Mouse (Mus musculus) liver, embryonic 11.5 days (tissue): Measurements from ENCODE around the gene Frmd5. TPM values are rescaled to one million over a fixed set of nuclear protein-coding genes. Genes with fewer than 3 reads are reported as not detected.

Source experiments
- ATAC-seq: fragments of 200-750 bp; cut with Nextera tagmentation; replicated peaks from 2 replicates; pipeline ENCODE4 v1.8.0; 2017; ENCODE audit warnings: moderate number of reproducible peaks, mild to moderate bottlenecking, moderate TSS enrichment, moderate library complexity; ENCODE audit not compliant: low FRiP score
- DNase-seq: peaks from one replicate; pipeline ENCODE4 v3.0.0-alpha.2; 2017; ENCODE audit warnings: low spot score
- H3K27ac ChIP-seq: fragments of 300-500 bp; sonication (generic); 2 replicates; pipeline ENCODE4 v1.5.1; 2014; ENCODE audit warnings: mild to moderate bottlenecking, low read depth, low read length, control low read depth
- H3K27me3 ChIP-seq: fragments of 300-500 bp; sonication (generic); replicated peaks from 2 replicates; pipeline ENCODE4 v1.6.1; 2014; ENCODE audit warnings: low read length, mixed read lengths; ENCODE audit not compliant: control insufficient read depth, insufficient read depth
- H3K36me3 ChIP-seq: fragments of 300-500 bp; sonication (generic); 2 replicates; pipeline ENCODE4 v1.6.1; 2014; ENCODE audit warnings: mild to moderate bottlenecking, low read length, moderate library complexity, mixed read lengths; ENCODE audit not compliant: control insufficient read depth, insufficient read depth
- H3K4me1 ChIP-seq: fragments of 300-500 bp; sonication (generic); replicated peaks from 2 replicates; pipeline ENCODE4 v1.6.1; 2014; ENCODE audit warnings: low read length, mixed read lengths; ENCODE audit not compliant: control insufficient read depth, insufficient read depth
- H3K4me2 ChIP-seq: fragments of 300-500 bp; sonication (generic); 2 replicates; pipeline ENCODE4 v1.6.1; 2014; ENCODE audit warnings: mild to moderate bottlenecking, control low read depth, moderate library complexity
- H3K4me3 ChIP-seq: fragments of 300-500 bp; sonication (generic); 2 replicates; pipeline ENCODE4 v1.5.1; 2014; ENCODE audit warnings: low read depth, low read length, control low read depth
- H3K9ac ChIP-seq: fragments of 300-500 bp; sonication (generic); 2 replicates; pipeline ENCODE4 v1.6.1; 2014; ENCODE audit warnings: low read depth, low read length, control low read depth
- H3K9me3 ChIP-seq: fragments of 300-500 bp; sonication (generic); 2 replicates; pipeline ENCODE4 v1.6.1; 2016; ENCODE audit warnings: low read length, inconsistent platforms, mixed read lengths; ENCODE audit not compliant: control insufficient read depth
- WGBS: fragments of 180-500 bp; shearing (Covaris S2); extraction: QIAGEN DNeasy Blood & Tissue Kit; methylation state at CpG from one replicate; pipeline ENCODE4 v1.1.7; 2014; 5-methylcytosine and 5-hydroxymethylcytosine counted together
- polyA plus RNA-seq: library from polyadenylated mRNA; unstranded; fragments of >200 nt; fragmentation: Nextera tagmentation; extraction: Ambion mirVana; gene quantifications from 2 replicates; pipeline ENCODE4 v1.2.1, GENCODE M21; 2014

Frmd5 gene
- polyA plus RNA-seq, 1 experiment from 2014 or later = 0.96 TPM

DNA sequence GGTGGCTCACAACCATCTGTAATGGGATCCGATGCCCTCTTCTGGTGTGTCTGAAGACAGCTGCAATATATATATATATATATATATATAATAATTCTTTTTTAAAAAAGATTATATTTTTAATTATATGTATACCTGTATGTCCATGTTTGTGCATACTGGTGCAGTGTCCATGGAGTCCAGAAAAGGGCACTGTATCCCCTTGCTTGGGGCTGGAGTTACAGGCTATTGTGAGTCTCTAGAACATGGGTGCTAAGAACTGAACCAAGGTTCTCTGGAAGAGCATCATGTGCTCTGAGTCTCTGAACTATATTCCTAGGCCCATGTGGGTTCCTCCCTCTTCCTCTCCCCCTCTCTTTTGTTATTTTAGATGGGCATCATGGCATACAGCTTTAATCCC is 50.6 kb downstream of the Frmd5 start:
- H3K27ac ChIP-seq = no peak overlapping the region
- no peaks in the 10 kb centered on the region for H3K4me1 ChIP-seq
- no peaks in the 10 kb centered on the region for H3K9me3 ChIP-seq
- H3K36me3 ChIP-seq = no peaks in the 10 kb centered on the region
- 97% methylated on average over 1 of the region's 1 CpGs for WGBS
- H3K9ac ChIP-seq = no peak overlapping the region
- DNase-seq (no peak), ATAC-seq (no peak)
- H3K4me3 ChIP-seq = no peak overlapping the region
- no peak overlapping the region for H3K4me2 ChIP-seq
- H3K27me3 ChIP-seq = no peaks in the 10 kb centered on the region

- no peak overlapping the region for H3K9ac ChIP-seq
- H3K4me2 ChIP-seq = no peak overlapping the region
- H3K4me1 ChIP-seq = no peaks in the 10 kb centered on the region
- H3K9me3 ChIP-seq = no peaks in the 10 kb centered on the region
- no peaks in the 10 kb centered on the region for H3K27me3 ChIP-seq
- WGBS = 67% methylated on average over 6 of the region's 6 CpGs
- H3K27ac ChIP-seq = no peak overlapping the region
- no peak for ATAC-seq
- H3K36me3 ChIP-seq = no peaks in the 10 kb centered on the region
- no peak overlapping the region for H3K4me3 ChIP-seq
- DNase-seq = no peak
Measured at GRCm38 (mm10) chr2:121755056-121755455, 51.8 kb downstream of the Frmd5 start.

GRCm38 (mm10) chr2:121750121-121750520 is 56.8 kb downstream of the Frmd5 start:
- ATAC-seq (no peak), DNase-seq (no peak)
- Histone ChIP-seq H3K9me3 (no peaks in the 10 kb centered on the region), H3K4me3 (no peak overlapping the region), H3K4me1 (no peaks in the 10 kb centered on the region), H3K9ac (no peak overlapping the region), H3K27ac (no peak overlapping the region), H3K36me3 (no peaks in the 10 kb centered on the region), H3K27me3 (no peaks in the 10 kb centered on the region), H3K4me2 (no peak overlapping the region)
- 81% methylated on average over 6 of the region's 6 CpGs for WGBS

DNA sequence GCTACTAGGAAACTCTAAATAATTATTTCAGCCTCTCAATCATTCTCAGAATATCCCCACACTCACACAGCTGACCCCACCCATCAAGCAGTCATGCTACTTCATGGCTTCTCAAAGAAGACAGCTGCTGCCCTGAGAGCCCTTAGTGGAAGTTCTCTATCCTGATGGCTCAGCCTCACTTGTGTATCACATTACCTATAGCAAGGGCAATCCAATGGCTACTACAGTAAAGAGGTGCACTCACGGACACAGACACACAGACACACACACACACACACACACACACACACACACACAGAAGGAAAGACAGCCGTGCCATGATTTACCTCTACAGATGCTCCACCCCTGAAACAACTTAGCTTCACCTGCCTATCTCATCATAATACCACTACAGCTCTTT is 65.7 kb downstream of the Frmd5 start:
- no peaks in the 10 kb centered on the region for H3K27me3 ChIP-seq

GRCm38 (mm10) chr2:121739410-121739809 is 67.5 kb downstream of the Frmd5 start:
- no peak overlapping the region for H3K27ac ChIP-seq
- no peak overlapping the region for H3K9ac ChIP-seq
- DNase-seq (no peak), ATAC-seq (no peak)
- H3K9me3 ChIP-seq = no peaks in the 10 kb centered on the region
- no peaks in the 10 kb centered on the region for H3K4me1 ChIP-seq
- WGBS = 91% methylated on average over 4 of the region's 4 CpGs
- no peak overlapping the region for H3K4me2 ChIP-seq
- no peaks in the 10 kb centered on the region for H3K36me3 ChIP-seq
- H3K27me3 ChIP-seq = no peaks in the 10 kb centered on the region
- no peak overlapping the region for H3K4me3 ChIP-seq

More for the DNA sequence above, 65.7 kb downstream of the Frmd5 start:
- no peak for DNase-seq
- 71% methylated on average over 2 of the region's 2 CpGs for WGBS
- Histone ChIP-seq H3K36me3 (no peaks in the 10 kb centered on the region), H3K9ac (no peak overlapping the region), H3K4me1 (no peaks in the 10 kb centered on the region), H3K27ac (no peak overlapping the region), H3K4me3 (no peak overlapping the region), H3K4me2 (no peak overlapping the region), H3K9me3 (no peaks in the 10 kb centered on the region)
- ATAC-seq = no peak

GRCm38 (mm10) chr2:121733426-121733825 is 73.5 kb downstream of the Frmd5 start:
- Histone ChIP-seq H3K27me3 (no peaks in the 10 kb centered on the region), H3K27ac (no peak overlapping the region), H3K4me1 (no peaks in the 10 kb centered on the region), H3K9me3 (no peaks in the 10 kb centered on the region), H3K9ac (no peak overlapping the region), H3K4me3 (no peak overlapping the region), H3K4me2 (no peak overlapping the region), H3K36me3 (no peaks in the 10 kb centered on the region)
- 86% methylated on average over 7 of the region's 7 CpGs for WGBS
- no peak for DNase-seq
- ATAC-seq = no peak

- DNase-seq (no peak), ATAC-seq (no peak)
- no peak overlapping the region for H3K27ac ChIP-seq
- no peaks in the 10 kb centered on the region for H3K36me3 ChIP-seq
- H3K4me2 ChIP-seq = no peak overlapping the region
- no peaks in the 10 kb centered on the region for H3K4me1 ChIP-seq
- H3K27me3 ChIP-seq = no peaks in the 10 kb centered on the region
- no peak overlapping the region for H3K9ac ChIP-seq
- 93% methylated on average over 11 of the region's 11 CpGs for WGBS
- H3K4me3 ChIP-seq = no peak overlapping the region
- H3K9me3 ChIP-seq = no peaks in the 10 kb centered on the region
Measured at GRCm38 (mm10) chr2:121730486-121730885, 76.4 kb downstream of the Frmd5 start.

DNA sequence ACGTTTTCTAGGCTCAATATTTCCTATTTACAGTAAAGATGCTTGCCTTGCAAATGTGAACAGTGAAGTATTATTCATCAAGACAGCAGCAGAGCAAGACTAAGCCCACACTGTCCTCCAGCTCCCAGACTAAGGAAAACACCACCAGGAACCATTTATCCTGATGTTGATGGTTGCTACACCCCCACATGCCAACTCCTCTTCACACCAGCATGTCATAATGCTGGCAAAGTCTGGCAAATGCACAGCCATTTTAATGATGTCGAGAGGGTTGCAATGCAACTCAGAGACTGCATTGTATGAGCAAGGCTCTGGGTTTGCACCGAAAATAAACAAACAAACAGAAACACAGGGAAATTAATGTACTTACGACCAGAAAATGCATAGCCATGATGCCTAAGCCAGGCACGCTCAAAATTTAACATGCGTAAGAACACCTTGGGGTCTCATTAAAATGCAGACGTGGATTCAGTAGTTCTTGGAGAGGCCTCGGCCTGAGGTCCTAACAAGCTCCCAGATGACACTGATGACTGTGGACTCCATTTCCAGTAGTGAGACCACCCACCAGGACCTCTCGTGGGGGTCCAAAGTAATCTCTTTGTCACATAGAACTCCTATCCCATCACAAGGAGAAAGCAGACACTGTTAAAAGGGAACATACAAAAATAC is 77.8 kb downstream of the Frmd5 start:
- WGBS = 73% methylated on average over 9 of the region's 9 CpGs
- Histone ChIP-seq H3K4me3 (no peak overlapping the region), H3K4me2 (no peak overlapping the region), H3K9ac (no peak overlapping the region), H3K9me3 (no peaks in the 10 kb centered on the region), H3K27ac (no peak overlapping the region), H3K36me3 (no peaks in the 10 kb centered on the region), H3K4me1 (no peaks in the 10 kb centered on the region), H3K27me3 (no peaks in the 10 kb centered on the region)
- no peak for DNase-seq
- no peak for ATAC-seq

DNA sequence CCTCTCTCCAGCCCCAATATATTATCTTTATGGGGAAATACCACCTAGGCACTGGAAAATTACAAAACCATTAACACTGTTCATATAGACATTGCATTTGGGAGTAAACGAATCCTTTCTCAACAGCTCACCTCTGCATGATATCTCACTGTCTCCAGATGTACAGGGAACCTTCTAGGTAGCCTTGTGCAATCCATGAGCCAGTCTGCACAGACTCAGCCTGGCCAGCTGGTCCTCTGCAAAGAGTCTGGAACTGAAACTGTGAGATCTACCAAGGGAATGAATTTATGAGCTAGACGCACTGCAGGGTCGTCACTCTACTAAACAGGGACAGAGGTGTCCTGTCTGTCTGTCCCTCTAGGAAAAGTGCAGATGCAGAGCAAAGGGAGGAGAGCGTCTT is 82.0 kb downstream of the Frmd5 start:
- H3K9ac ChIP-seq = no peak overlapping the region
- ATAC-seq (no peak), DNase-seq (no peak)

More for the DNA sequence above, 82.0 kb downstream of the Frmd5 start:
- WGBS = 74% methylated on average over 4 of the region's 4 CpGs
- Histone ChIP-seq H3K4me1 (no peaks in the 10 kb centered on the region), H3K9me3 (no peaks in the 10 kb centered on the region), H3K27me3 (no peaks in the 10 kb centered on the region), H3K27ac (no peak overlapping the region), H3K4me3 (no peak overlapping the region), H3K36me3 (no peaks in the 10 kb centered on the region), H3K4me2 (no peak overlapping the region)
